Mouse (Mus musculus) kidney, postnatal 0 days (tissue): ENCODE results near the gene Kirrel3. TPM values are rescaled to one million over a fixed set of nuclear protein-coding genes. Genes with fewer than 3 reads are reported as not detected.

Source experiments
- ATAC-seq: fragments of 200-750 bp; cut with Nextera tagmentation; replicated peaks from 2 replicates; pipeline ENCODE4 v1.8.0; 2017; ENCODE audit warnings: low read depth, moderate number of reproducible peaks, moderate TSS enrichment, moderate library complexity; ENCODE audit not compliant: low FRiP score
- DNase-seq: peaks from one replicate; pipeline ENCODE4 v3.0.0-alpha.2; 2016; ENCODE audit warnings: low spot score
- H3K27ac ChIP-seq: fragments of 300-500 bp; sonication (generic); 2 replicates; pipeline ENCODE4 v1.5.1; 2014; ENCODE audit warnings: mild to moderate bottlenecking
- H3K27me3 ChIP-seq: fragments of 300-500 bp; sonication (generic); 2 replicates; pipeline ENCODE4 v1.6.1; 2014; ENCODE audit warnings: low read length, mixed read lengths; ENCODE audit not compliant: insufficient read depth
- H3K36me3 ChIP-seq: fragments of 300-500 bp; sonication (generic); 2 replicates; pipeline ENCODE4 v1.6.1; 2014; ENCODE audit warnings: low read length, mixed read lengths; ENCODE audit not compliant: insufficient read depth
- H3K4me1 ChIP-seq: fragments of 300-500 bp; sonication (generic); replicated peaks from 2 replicates; pipeline ENCODE4 v1.6.1; 2014; ENCODE audit warnings: antibody characterized with exemption, low read length, mixed read lengths; ENCODE audit not compliant: insufficient read depth
- H3K4me2 ChIP-seq: fragments of 300-500 bp; sonication (generic); 2 replicates; pipeline ENCODE4 v1.6.1; 2014; ENCODE audit warnings: mild to moderate bottlenecking, low read length, moderate library complexity, mixed read lengths
- H3K4me3 ChIP-seq: fragments of 300-500 bp; sonication (generic); replicated peaks from 2 replicates; pipeline ENCODE4 v1.5.1; 2014; ENCODE audit warnings: low read depth, low read length
- H3K9ac ChIP-seq: fragments of 300-500 bp; sonication (generic); 2 replicates; pipeline ENCODE4 v1.6.1; 2014; ENCODE audit warnings: low read depth, low read length
- H3K9me3 ChIP-seq: fragments of 300-500 bp; sonication (generic); replicated peaks from 2 replicates; pipeline ENCODE4 v1.6.1; 2016; ENCODE audit warnings: low read length, inconsistent platforms, mixed read lengths
- CTCF ChIP-seq: IDR thresholded peaks from 2 replicates; pipeline ENCODE4 v1.5.1; 2016; ENCODE audit warnings: antibody characterized with exemption, low read depth, mild to moderate bottlenecking, moderate library complexity
- WGBS: fragments of 180-500 bp; shearing (Covaris S2); extraction: QIAGEN DNeasy Blood & Tissue Kit; methylation state at CpG from one replicate; pipeline ENCODE4 v1.1.7; 2014; 5-methylcytosine and 5-hydroxymethylcytosine counted together
- polyA plus RNA-seq: library from polyadenylated mRNA; unstranded; fragments of >200 nt; fragmentation: Nextera tagmentation; extraction: Ambion mirVana; gene quantifications from 2 replicates; pipeline ENCODE4 v1.2.1, GENCODE M21; 2015

The Kirrel3 gene
- polyA plus RNA-seq, 1 experiment from 2014 or later: 0.82 TPM

GRCm38 (mm10) chr9:34923134-34923931 is 437.6 kb downstream of the Kirrel3 start:
- Histone ChIP-seq H3K4me3 (no peak overlapping the region), H3K27ac (no peak overlapping the region), H3K4me1 (no peaks in the 10 kb centered on the region), H3K4me2 (no peak overlapping the region), H3K9me3 (no peaks in the 10 kb centered on the region), H3K27me3 (no peaks in the 10 kb centered on the region), H3K36me3 (no peaks in the 10 kb centered on the region), H3K9ac (no peak overlapping the region)
- no peak for DNase-seq
- no peak for ATAC-seq
- no peak for TF ChIP-seq CTCF
- 70% methylated on average over 14 of the region's 14 CpGs for WGBS

GRCm38 (mm10) chr9:34925616-34926015 is 439.9 kb downstream of the Kirrel3 start:
- 54% methylated on average over 5 of the region's 5 CpGs for WGBS
- ATAC-seq: no peak

GRCm38 (mm10) chr9:34930371-34930770 is 444.7 kb downstream of the Kirrel3 start:
- TF ChIP-seq CTCF: no peak
- no peaks in the 10 kb centered on the region for H3K36me3 ChIP-seq
- WGBS: 57% methylated on average over 1 of the region's 1 CpGs

More at GRCm38 (mm10) chr9:34925616-34926015, 439.9 kb downstream of the Kirrel3 start:
- Histone ChIP-seq H3K4me3 (no peak overlapping the region), H3K36me3 (no peaks in the 10 kb centered on the region), H3K4me2 (no peak overlapping the region), H3K4me1 (no peaks in the 10 kb centered on the region), H3K9ac (no peak overlapping the region), H3K9me3 (no peaks in the 10 kb centered on the region), H3K27me3 (no peaks in the 10 kb centered on the region), H3K27ac (no peak overlapping the region)
- no peak for TF ChIP-seq CTCF
- DNase-seq: no peak

GRCm38 (mm10) chr9:34938140-34938539 is 452.4 kb downstream of the Kirrel3 start:
- Histone ChIP-seq H3K27me3 (no peaks in the 10 kb centered on the region), H3K9ac (no peak overlapping the region), H3K9me3 (no peaks in the 10 kb centered on the region), H3K4me2 (no peak overlapping the region), H3K4me3 (no peak overlapping the region), H3K36me3 (no peaks in the 10 kb centered on the region), H3K27ac (no peak overlapping the region), H3K4me1 (no peaks in the 10 kb centered on the region)
- WGBS: 76% methylated on average over 5 of the region's 5 CpGs
- ATAC-seq (no peak), DNase-seq (no peak)
- TF ChIP-seq CTCF: no peak

More at GRCm38 (mm10) chr9:34930371-34930770, 444.7 kb downstream of the Kirrel3 start:
- Histone ChIP-seq H3K27me3 (no peaks in the 10 kb centered on the region), H3K4me1 (no peaks in the 10 kb centered on the region), H3K4me3 (no peak overlapping the region), H3K4me2 (no peak overlapping the region), H3K27ac (no peak overlapping the region), H3K9me3 (no peaks in the 10 kb centered on the region), H3K9ac (no peak overlapping the region)
- DNase-seq: no peak
- no peak for ATAC-seq

GRCm38 (mm10) chr9:34939621-34940020 is 453.9 kb downstream of the Kirrel3 start:
- H3K4me1 ChIP-seq: no peaks in the 10 kb centered on the region
- no peaks in the 10 kb centered on the region for H3K9me3 ChIP-seq
- H3K27ac ChIP-seq: no peak overlapping the region
- DNase-seq: no peak
- no peaks in the 10 kb centered on the region for H3K36me3 ChIP-seq
- no peak for ATAC-seq
- no peak overlapping the region for H3K9ac ChIP-seq
- no peak overlapping the region for H3K4me3 ChIP-seq
- H3K27me3 ChIP-seq: no peaks in the 10 kb centered on the region
- 89% methylated on average over 5 of the region's 5 CpGs for WGBS
- TF ChIP-seq CTCF: no peak
- no peak overlapping the region for H3K4me2 ChIP-seq

- Histone ChIP-seq H3K9ac (no peak overlapping the region), H3K4me3 (no peak overlapping the region), H3K27ac (no peak overlapping the region), H3K36me3 (no peaks in the 10 kb centered on the region), H3K9me3 (no peaks in the 10 kb centered on the region), H3K4me2 (no peak overlapping the region), H3K4me1 (no peaks in the 10 kb centered on the region), H3K27me3 (no peaks in the 10 kb centered on the region)
- WGBS: 82% methylated on average over 6 of the region's 6 CpGs
- ATAC-seq (no peak), DNase-seq (no peak)
- TF ChIP-seq CTCF: no peak
These were observed 456.6 kb downstream of the Kirrel3 start for GRCm38 (mm10) chr9:34942122-34942831.
